ENCODE assay signal across 9 mouse cellular contexts in genomic region chr10:107272804-107273145, GRCm38 (mm10). TPM values are rescaled to one million over a fixed set of nuclear protein-coding genes. Genes with fewer than 3 reads are reported as not detected.
DNase-seq lines count a peak whose midpoint lies in the region; ATAC-seq and TF ChIP-seq lines count a peak whose summit lies in the region.
"Had no signal": no experiment of that assay in that cellular context is flagged by ENCODE, and none has a peak within 500 bp of the region (broad histone marks: within the 10 kb centered on the region; RNA-seq: fewer than 3 reads in every experiment).

No protein-coding gene starts in this region.

- no peaks in the 10 kb centered on the region for H3K27me3 ChIP-seq in myocyte (ENCODE audit: control insufficient read depth, insufficient read depth, insufficient read length)

- H3K4me3 ChIP-seq in myocyte: peak overlapping the region; percentile 23

- DNase-seq in gastrocnemius, postnatal 10 days: peak; percentile 4
- DNase-seq in gastrocnemius, postnatal 36 days: no peak
- peak; percentile 31 to 33 for DNase-seq in right cerebral cortex, postnatal 10 days (ENCODE audit: low spot score in 2 of 2)
- DNase-seq in right cerebral cortex, postnatal 25 days: no peak
- peak; percentile 6 to 38 for DNase-seq in left cerebral cortex, adult 18-20 months (ENCODE audit: low spot score in 2 of 2)
- DNase-seq in urinary bladder, adult 18-20 months (ENCODE audit: low spot score in 2 of 2): no peak

- H3K79me2 ChIP-seq in myocyte (ENCODE audit: control insufficient read depth, insufficient read depth): no peaks in the 10 kb centered on the region

- peak overlapping the region; percentile 56 for H3K4me2 ChIP-seq in myocyte (ENCODE audit: low read depth)

- H3K36me3 ChIP-seq in myocyte (ENCODE audit: control insufficient read depth, insufficient read depth): no peaks in the 10 kb centered on the region

- no peak overlapping the region for H3ac ChIP-seq in myocyte (ENCODE audit: control insufficient read depth, insufficient read length)

- TF ChIP-seq POLR2A in myocyte (IDR thresholded peaks at IDR 0.05; ENCODE audit: insufficient read length, low read depth): no peak

- intact Hi-C loops in gastrocnemius, postnatal 36 days (cut with DNase I): no loop called here

- ATAC-seq in megakaryocyte-erythroid progenitor cell, adult 5-6 weeks (replicated peaks; ENCODE audit: low FRiP score, low TSS enrichment, poor library complexity, severe bottlenecking): no peak

TF ChIP-seq in myocyte, 11 proteins besides CTCF, POLR2A, EP300 and RAD21:
- TF ChIP-seq CEBPB (IDR thresholded peaks at IDR 0.05; ENCODE audit: insufficient read depth, poor library complexity, severe bottlenecking): no peak
- TF ChIP-seq TCF12 (IDR thresholded peaks at IDR 0.05; ENCODE audit: insufficient read depth, poor library complexity, severe bottlenecking): no peak
- no peak for TF ChIP-seq SRF (IDR thresholded peaks at IDR 0.05; ENCODE audit: control insufficient read depth, insufficient read length, low read depth)
- TF ChIP-seq E2F4 (IDR thresholded peaks at IDR 0.05; ENCODE audit: insufficient read depth): no peak
- no peak for TF ChIP-seq MYOD1 (IDR thresholded peaks at IDR 0.05; ENCODE audit: control insufficient read depth in 1 of 3, insufficient read length in 2 of 3, low read depth in 2 of 3)
- no peak for TF ChIP-seq MYOG (IDR thresholded peaks at IDR 0.05; ENCODE audit: control insufficient read depth in 1 of 3, insufficient read depth in 1 of 3, insufficient read length in 2 of 3, low read depth in 2 of 3)
- no peak for TF ChIP-seq TCF3 (IDR thresholded peaks at IDR 0.05; ENCODE audit: insufficient read length, low read depth)
- no peak for TF ChIP-seq USF1 (IDR thresholded peaks at IDR 0.05; ENCODE audit: low read depth)
- no peak for TF ChIP-seq MAX (IDR thresholded peaks at IDR 0.05; ENCODE audit: low read depth)
- TF ChIP-seq REST (IDR thresholded peaks at IDR 0.05; ENCODE audit: insufficient read depth, insufficient read length): no peak
- TF ChIP-seq POLR2AphosphoS2 (IDR thresholded peaks at IDR 0.05; ENCODE audit: insufficient read length, low read depth): no peak

RNA-seq across cellular contexts. Expression of gene Lin7a, which starts 1.3 kb away (rescaled TPM):
- 1 to 10 TPM; 2.7 to 3.5 TPM for total RNA-seq in gastrocnemius, postnatal 10 days (2021)
- 1 to 10 TPM; 1.3 to 1.5 TPM for total RNA-seq in gastrocnemius, postnatal 36 days (2021)
- 10 to 100 TPM; 56.0 to 57.7 TPM for total RNA-seq in left cerebral cortex, adult 18-20 months (2021)
- 0.48 TPM for polyA plus RNA-seq in myocyte (2012; fragmentation: generic; extraction: Trizol)
- not detected in 2 replicates for total RNA-seq in megakaryocyte-erythroid progenitor cell, adult 5-6 weeks (2014; fragmentation: Nextera tagmentation)
- not detected in 2 replicates for total RNA-seq in megakaryocyte-erythroid progenitor cell, adult 5-6 weeks (2017)
- total RNA-seq: neutrophil, adult 5-6 weeks had no signal

Comparison
In these comparisons a context has a peak if more than half of its experiments do, and no peak if none do; other contexts are left out.
1. DNase-seq: peak in gastrocnemius, postnatal 10 days (single experiment), right cerebral cortex, postnatal 10 days (2 of 2) and left cerebral cortex, adult 18-20 months (2 of 2); none in gastrocnemius, postnatal 36 days (0 of 2), right cerebral cortex, postnatal 25 days (single experiment) and urinary bladder, adult 18-20 months (0 of 2).
2. RNA of gene Lin7a, which starts 1.3 kb away (total RNA-seq): 56.0 to 57.7 TPM in left cerebral cortex, adult 18-20 months; 2.7 to 3.5 TPM in gastrocnemius, postnatal 10 days, 1.3 to 1.5 TPM in gastrocnemius, postnatal 36 days and not detected in megakaryocyte-erythroid progenitor cell, adult 5-6 weeks; every median in the first group is over 10 times any median in the second.